Mouse (Mus musculus) kidney, embryonic 14.5 days (tissue): ENCODE measurements around the gene Letm1. TPM values are rescaled to one million over a fixed set of nuclear protein-coding genes. Genes with fewer than 3 reads are reported as not detected.
A peak's percentile ranks its signal among the peaks of the same experiment; 100 is the strongest.

ENCODE experiments used
- ATAC-seq: fragments of 200-750 bp; cut with Nextera tagmentation; 2 replicates; pipeline ENCODE4 v1.8.0; 2017; ENCODE audit warnings: moderate number of reproducible peaks, mild to moderate bottlenecking, moderate TSS enrichment, moderate library complexity; ENCODE audit not compliant: low FRiP score, low TSS enrichment
- H3K27ac ChIP-seq: fragments of 300-500 bp; sonication (generic); 2 replicates; pipeline ENCODE4 v1.5.1; 2014; ENCODE audit warnings: low read depth, mild to moderate bottlenecking, low read length, moderate library complexity, mixed read lengths
- H3K27me3 ChIP-seq: fragments of 300-500 bp; sonication (generic); 2 replicates; pipeline ENCODE4 v1.6.1; 2014; ENCODE audit warnings: mild to moderate bottlenecking, low read length; ENCODE audit not compliant: control insufficient read depth, insufficient read depth
- H3K36me3 ChIP-seq: fragments of 300-500 bp; sonication (generic); 2 replicates; pipeline ENCODE4 v1.6.1; 2014; ENCODE audit warnings: low read length, mixed read lengths; ENCODE audit not compliant: control insufficient read depth, insufficient read depth
- H3K4me1 ChIP-seq: fragments of 300-500 bp; sonication (generic); 2 replicates; pipeline ENCODE4 v1.6.1; 2014; ENCODE audit warnings: low read length, mixed read lengths; ENCODE audit not compliant: control insufficient read depth, insufficient read depth
- H3K4me2 ChIP-seq: fragments of 300-500 bp; sonication (generic); replicated peaks from 2 replicates; pipeline ENCODE4 v1.6.1; 2014; ENCODE audit warnings: low read depth, mild to moderate bottlenecking, low read length
- H3K4me3 ChIP-seq: fragments of 300-500 bp; sonication (generic); 2 replicates; pipeline ENCODE4 v1.5.1; 2014; ENCODE audit warnings: mild to moderate bottlenecking, low read length
- H3K9ac ChIP-seq: fragments of 300-500 bp; sonication (generic); 2 replicates; pipeline ENCODE4 v1.6.1; 2014; ENCODE audit warnings: low read depth, mild to moderate bottlenecking, low read length, moderate library complexity
- H3K9me3 ChIP-seq: fragments of 300-500 bp; sonication (generic); 2 replicates; pipeline ENCODE4 v1.6.1; 2016; ENCODE audit warnings: low read length; ENCODE audit not compliant: control insufficient read depth
- WGBS: fragments of 180-500 bp; shearing (Covaris S2); extraction: QIAGEN DNeasy Blood & Tissue Kit; methylation state at CpG from one replicate; pipeline ENCODE4 v1.1.7; 2014; 5-methylcytosine and 5-hydroxymethylcytosine counted together
- polyA plus RNA-seq: library from polyadenylated mRNA; unstranded; fragments of >200 nt; fragmentation: Nextera tagmentation; extraction: Ambion mirVana; gene quantifications from 2 replicates; pipeline ENCODE4 v1.2.1, GENCODE M21; 2014

Letm1 gene
- polyA plus RNA-seq, 1 experiment from 2014 or later, result 51.1 TPM

GRCm38 (mm10) chr5:33695718-33696121 lies 86.9 kb downstream of the Letm1 start:
- peaks cover 53% of the 10 kb centered on the region for H3K4me1 ChIP-seq
- peak; percentile 54 for ATAC-seq
- WGBS, result 2% methylated on average over 24 of the region's 24 CpGs
- no peak overlapping the region for H3K27ac ChIP-seq
- peak overlapping the region; percentile 46 for H3K4me3 ChIP-seq
- no peaks in the 10 kb centered on the region for H3K36me3 ChIP-seq
- no peaks in the 10 kb centered on the region for H3K9me3 ChIP-seq
- peak overlapping the region; percentile 93 for H3K4me2 ChIP-seq
- peaks cover 18% of the 10 kb centered on the region for H3K27me3 ChIP-seq
- peak overlapping the region; percentile 72 for H3K9ac ChIP-seq

- Histone ChIP-seq H3K9me3 (no peaks in the 10 kb centered on the region), H3K27me3 (peaks cover 18% of the 10 kb centered on the region), H3K4me1 (peaks cover 51% of the 10 kb centered on the region), H3K4me2 (peak overlapping the region; percentile 93), H3K4me3 (peak overlapping the region; percentile 46), H3K36me3 (no peaks in the 10 kb centered on the region), H3K9ac (peak overlapping the region; percentile 72), H3K27ac (0 out of 2 replicates have a peak overlapping the region, but pooled peaks have one; percentile 42)
- WGBS, result 3% methylated on average over 56 of the region's 71 CpGs
- ATAC-seq, result peak; percentile 69
Measured at GRCm38 (mm10) chr5:33694848-33695717, 87.5 kb downstream of the Letm1 start.

GRCm38 (mm10) chr5:33694461-33694847 lies 88.2 kb downstream of the Letm1 start:
- Histone ChIP-seq H3K4me1 (peaks cover 55% of the 10 kb centered on the region), H3K27me3 (peaks cover 18% of the 10 kb centered on the region), H3K4me3 (no peak overlapping the region), H3K27ac (no peak overlapping the region), H3K9ac (no peak overlapping the region), H3K4me2 (no peak overlapping the region), H3K36me3 (no peaks in the 10 kb centered on the region), H3K9me3 (no peaks in the 10 kb centered on the region)
- no peak for ATAC-seq
- 64% methylated on average over 9 of the region's 9 CpGs for WGBS

GRCm38 (mm10) chr5:33692393-33692792 lies 90.2 kb downstream of the Letm1 start:
- ATAC-seq, result peak; percentile 33
- peaks cover 18% of the 10 kb centered on the region for H3K27me3 ChIP-seq
- H3K27ac ChIP-seq, result peak overlapping the region; percentile 52; the same call in 1 of the 2 replicates
- peaks cover 50% of the 10 kb centered on the region for H3K4me1 ChIP-seq
- no peak overlapping the region for H3K4me3 ChIP-seq
- no peaks in the 10 kb centered on the region for H3K36me3 ChIP-seq
- H3K9ac ChIP-seq, result peak overlapping the region; percentile 19; the same call in 1 of the 2 replicates
- no peaks in the 10 kb centered on the region for H3K9me3 ChIP-seq
- peak overlapping the region; percentile 28 for H3K4me2 ChIP-seq
- 2% methylated on average over 24 of the region's 24 CpGs for WGBS

GRCm38 (mm10) chr5:33689852-33690645 lies 92.6 kb downstream of the Letm1 start:
- no peak overlapping the region for H3K27ac ChIP-seq
- H3K4me1 ChIP-seq, result peaks cover 40% of the 10 kb centered on the region
- H3K36me3 ChIP-seq, result no peaks in the 10 kb centered on the region
- WGBS, result 77% methylated on average over 11 of the region's 11 CpGs
- no peak overlapping the region for H3K4me3 ChIP-seq
- no peak overlapping the region for H3K4me2 ChIP-seq
- no peaks in the 10 kb centered on the region; the same call in 1 of the 2 replicates for H3K27me3 ChIP-seq
- 0 out of 2 replicates have a peak overlapping the region, but pooled peaks have one; percentile 12 for H3K9ac ChIP-seq
- peak; percentile 8; the same call in 1 of the 2 replicates for ATAC-seq
- H3K9me3 ChIP-seq, result no peaks in the 10 kb centered on the region

Other genes starting within 250 kb of the Letm1 start
- 69.4 and 70.3 TPM in 2 replicates for gene Fam53a, start 153.2 kb downstream of the Letm1 start, polyA plus RNA-seq
- gene Gm9903, start 152.9 kb downstream of the Letm1 start, polyA plus RNA-seq, result 0.57 and 1.0 TPM in 2 replicates
- gene Slbp, start 130.2 kb downstream of the Letm1 start, polyA plus RNA-seq, result 261 TPM in 2 replicates
- gene Tacc3, start 124.7 kb downstream of the Letm1 start, polyA plus RNA-seq, result 175 and 205 TPM in 2 replicates
- 32.3 and 37.7 TPM in 2 replicates for gene Tmem129, start 124.4 kb downstream of the Letm1 start, polyA plus RNA-seq
- 9.6 and 13.8 TPM in 2 replicates for gene Fgfr3, start 61.1 kb downstream of the Letm1 start, polyA plus RNA-seq
- gene Nsd2, start 37.9 kb upstream of the Letm1 start, polyA plus RNA-seq, result 49.2 and 68.7 TPM in 2 replicates
- 47.4 and 60.3 TPM in 2 replicates for gene Nelfa, start 153.6 kb upstream of the Letm1 start, polyA plus RNA-seq
- gene Gm1673, start 200.6 kb upstream of the Letm1 start, polyA plus RNA-seq, result 79.8 and 124 TPM in 2 replicates
- gene Nat8l, start 213.2 kb upstream of the Letm1 start, polyA plus RNA-seq, result 0.18 and 0.31 TPM in 2 replicates